Mouse (Mus musculus) embryo, embryonic 11.5 days (tissue): ENCODE measurements around the gene Tspan4.

Source experiments
- DNase-seq: peaks from one replicate; pipeline ENCODE4 v3.0.0-alpha.2; 2012; ENCODE audit warnings: low read depth, low spot score

Gene Tspan4

DNA sequence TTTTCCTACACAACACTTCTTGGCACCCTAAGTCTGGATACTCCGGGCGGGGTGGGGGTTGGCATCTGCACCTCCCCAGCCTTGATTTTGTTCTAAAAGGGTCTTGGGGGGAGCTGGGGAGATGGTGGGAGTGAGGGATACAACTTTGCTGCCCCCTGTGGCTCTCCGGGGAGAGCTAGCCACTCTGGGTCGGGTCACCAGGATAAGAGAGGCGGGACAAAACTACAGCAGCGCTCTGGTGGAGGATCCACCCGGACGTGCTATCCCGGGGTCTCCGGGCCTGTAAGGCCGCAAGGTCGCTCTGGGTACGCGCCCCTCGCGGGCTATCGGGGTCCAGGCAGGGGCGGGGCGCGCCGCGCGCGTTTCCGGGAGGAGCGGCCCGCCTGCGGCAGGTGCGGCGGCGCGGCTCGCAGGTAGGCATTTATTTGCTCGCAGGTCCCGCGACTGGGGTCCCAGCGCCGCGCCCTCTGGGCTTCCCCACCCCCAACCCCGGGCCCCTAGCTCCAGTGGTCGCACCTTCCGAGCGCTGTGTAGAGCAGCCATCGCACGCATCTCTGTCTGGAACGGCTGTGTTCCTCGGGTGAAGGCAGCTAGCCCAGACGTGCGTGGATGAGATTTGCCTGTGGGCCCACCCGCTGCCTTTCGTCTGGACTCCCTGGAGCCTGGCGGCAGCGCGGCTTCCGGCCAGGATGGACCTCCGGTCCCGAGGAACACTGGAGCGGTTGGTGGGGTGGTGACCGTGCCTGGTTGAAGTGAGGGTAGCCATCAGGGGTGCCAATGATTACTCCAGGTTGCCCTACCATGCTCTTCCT, 13.3 kb upstream of the Tspan4 start:
- no peak for DNase-seq

DNA sequence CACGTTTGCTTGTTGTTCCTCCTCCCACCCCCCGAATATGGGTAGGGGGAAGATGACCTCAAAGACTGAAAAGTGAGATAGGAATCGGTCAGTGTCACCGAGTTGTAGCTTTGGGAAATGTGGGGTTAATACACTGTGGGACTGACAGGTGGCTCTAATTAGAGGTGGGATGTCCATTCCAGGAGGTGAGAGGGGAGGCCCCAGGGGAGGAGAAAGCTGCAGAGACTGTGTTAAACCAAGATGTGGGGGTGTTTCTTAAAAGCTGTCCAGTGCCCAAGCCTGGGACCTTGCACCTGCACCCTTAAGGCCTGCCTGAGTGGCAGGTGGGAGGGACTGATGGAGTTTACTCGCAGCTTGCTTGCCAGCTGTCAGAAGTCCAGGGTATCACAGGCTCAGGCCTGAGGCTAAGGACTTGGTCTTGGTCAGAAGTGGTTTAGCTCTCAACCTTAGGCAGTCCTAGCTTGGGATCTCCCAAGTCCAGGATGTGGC, 12.7 kb upstream of the Tspan4 start:
- no peak for DNase-seq

DNA sequence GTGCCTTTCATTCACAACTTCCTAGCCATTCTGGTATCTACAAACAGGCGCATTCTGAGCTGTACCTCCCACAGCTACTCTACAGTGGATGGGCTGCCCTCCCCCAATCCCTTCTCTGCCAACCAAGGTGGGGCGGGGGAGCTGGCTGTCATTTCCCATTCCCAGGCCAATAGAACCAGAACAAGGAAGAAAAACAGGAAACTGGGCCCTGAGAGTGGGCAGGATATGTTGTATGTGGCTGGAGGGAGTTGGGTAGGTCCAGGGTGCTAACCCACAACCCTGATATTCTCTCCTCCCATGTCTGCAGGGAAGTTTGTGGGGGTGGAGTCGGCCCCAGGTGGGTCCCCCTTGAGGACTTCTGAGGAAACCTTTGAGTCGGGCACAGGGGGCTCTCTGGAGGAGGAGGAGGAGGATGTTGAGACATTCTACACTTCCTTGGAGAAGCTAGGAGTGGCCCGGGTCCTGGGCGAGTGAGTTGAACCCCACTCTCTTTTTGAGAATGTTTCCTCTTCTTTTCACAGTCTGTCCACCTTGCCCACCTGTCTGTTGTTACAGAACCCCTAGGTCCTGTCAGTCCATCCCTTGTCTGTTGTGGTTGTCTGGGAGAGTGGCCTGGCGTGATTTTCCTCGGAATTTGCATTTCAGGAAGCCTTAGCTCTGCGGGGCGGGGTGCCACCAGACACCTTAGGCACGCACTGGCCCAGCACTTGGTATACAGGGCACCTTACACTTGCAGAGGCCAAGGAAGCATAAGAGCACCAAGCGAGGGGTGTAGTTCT, 11.0 kb upstream of the Tspan4 start:
- DNase-seq = no peak

DNA sequence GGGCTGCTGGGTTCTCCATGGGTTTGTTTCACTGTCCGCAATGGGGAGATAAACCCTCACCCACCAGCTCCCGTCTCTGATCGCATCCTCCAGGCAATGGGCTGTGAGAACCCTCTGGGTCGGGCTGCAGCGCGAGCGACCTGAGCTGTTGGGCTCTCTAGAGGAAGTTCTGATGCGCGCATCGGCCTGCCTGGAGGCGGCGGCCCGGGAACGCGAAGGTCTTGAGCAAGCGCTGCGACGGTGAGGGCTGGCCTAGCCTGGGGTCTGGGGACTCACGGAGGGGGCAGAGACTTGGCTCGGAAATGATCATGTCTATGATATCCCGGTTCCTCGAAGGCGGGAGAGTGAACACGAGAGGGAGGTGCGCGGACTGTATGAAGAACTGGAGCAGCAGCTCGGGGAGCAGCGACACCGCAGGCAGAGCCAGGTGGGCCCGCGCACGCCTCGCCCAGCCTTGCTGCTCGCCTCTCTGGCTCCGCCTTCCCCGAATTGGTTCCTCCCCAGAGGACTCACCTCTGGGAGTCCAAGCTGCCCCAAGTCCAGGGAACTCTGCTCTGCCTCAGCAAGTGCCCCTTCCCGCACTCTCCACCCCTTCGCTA, 10.3 kb upstream of the Tspan4 start:
- no peak for DNase-seq

DNA sequence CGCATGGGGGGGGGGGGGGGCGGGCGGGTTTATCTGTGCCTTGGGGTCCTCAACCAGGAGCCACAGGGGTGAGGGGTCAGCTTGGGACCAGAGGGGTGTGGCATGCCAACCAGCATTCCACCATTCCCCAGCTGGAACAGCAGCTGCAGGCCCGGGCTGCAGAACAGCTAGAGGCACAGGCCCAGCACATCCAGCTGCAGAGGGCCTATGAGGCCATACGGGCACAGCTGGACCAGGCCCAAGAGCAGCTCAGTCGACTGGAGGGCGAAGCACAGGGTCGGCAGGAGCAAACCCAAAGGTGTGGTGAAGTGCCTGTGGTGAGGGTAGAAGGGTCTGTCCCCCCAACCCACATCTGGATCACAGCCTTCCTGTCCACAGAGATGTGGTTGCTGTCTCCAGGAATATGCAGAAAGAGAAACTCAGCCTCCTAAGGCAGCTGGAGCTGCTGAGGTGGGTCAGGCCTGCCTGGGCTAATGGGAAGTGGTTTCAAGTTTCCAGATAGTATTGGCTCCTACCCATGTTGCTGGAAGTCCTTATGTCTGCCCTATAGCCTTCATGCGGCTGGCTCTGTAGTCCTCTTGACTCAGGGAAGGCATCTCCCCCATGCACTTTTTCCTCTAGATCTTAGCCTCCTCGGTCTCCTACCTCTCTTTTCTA, 9.5 kb upstream of the Tspan4 start:
- DNase-seq = no peak

DNA sequence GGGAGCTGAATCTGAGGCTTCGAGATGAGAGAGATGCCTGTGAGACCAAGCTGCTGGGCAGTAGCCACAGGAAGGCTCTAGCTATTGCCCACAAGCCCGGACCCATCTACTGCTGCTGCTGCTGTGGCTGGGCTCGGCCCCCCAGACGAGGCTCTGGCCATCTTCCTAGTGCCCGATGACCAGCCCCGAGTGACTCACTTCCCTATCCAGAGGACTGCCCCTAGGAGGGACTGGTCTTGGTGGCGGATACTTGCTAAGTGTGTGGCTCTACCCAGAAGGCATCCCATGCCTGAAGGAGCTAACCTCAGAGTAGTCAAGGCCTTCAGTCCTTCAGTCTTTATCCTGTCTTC, 9.0 kb upstream of the Tspan4 start:
- DNase-seq = no peak

DNA sequence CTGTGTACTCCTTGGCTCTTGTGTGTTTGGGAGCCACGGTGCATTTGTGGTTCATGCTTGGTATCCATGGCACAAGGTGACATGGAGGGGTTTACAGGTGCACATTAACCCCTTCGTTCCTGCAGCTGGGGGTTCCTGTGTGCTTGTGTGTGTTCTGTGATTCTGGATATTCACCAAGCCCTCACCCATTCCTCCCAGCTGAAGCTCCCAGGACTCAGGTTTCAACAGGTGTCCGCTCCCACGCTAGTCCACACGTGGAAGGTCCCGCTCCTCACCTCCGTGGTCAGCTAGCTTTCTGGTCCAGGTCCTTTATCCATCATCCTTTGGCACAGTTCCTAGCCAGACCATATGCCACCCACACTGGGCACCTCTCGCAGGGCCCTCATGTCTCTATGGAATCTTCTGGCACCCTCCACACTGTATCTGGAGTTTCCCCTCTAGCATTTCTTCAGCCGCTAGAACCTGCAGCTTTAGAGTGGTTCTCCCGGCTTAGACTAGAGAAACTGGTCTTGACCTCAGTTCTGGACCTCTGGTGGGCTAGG, 8.4 kb upstream of the Tspan4 start:
- DNase-seq = no peak

DNA sequence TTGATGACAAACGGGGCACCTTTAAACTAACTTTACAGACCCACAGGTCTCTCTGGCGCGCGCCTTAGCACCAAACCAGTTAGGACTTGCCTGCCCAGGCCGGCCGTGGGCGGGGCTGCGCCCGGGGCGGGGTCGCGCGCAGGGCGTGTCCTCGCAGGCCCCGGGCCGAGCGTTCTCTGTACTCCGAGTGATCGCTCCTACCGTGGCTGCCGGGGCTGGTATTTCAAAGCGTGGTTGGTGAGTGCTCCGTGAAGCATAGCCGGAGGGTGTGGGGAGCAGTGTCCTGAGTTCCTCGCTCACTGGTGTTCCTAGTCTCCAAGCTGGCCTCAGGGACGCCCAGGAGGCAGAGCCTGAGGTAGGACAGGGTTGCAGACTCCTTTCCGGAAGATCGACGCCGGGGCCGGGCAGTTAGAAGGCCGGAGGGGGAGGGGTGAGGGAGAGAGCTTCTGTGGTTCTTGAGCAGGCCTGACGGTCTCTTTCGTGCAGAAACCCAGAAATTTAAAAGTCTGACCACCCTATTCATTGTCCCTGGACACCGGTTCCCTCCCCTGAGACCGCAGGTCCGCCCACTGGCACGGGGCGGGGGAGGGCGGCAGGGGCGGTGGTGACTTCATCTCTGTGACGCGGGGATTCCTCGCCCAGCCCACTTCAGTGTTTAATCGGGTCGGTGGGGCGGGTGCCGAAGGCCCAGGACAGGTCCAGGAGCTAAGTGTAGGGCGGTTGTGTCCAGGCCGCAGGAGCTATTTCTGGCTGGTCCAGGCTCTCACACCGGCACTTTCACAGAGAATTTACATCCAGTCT, 7.6 kb upstream of the Tspan4 start, which contains the start of gene Cd151:
TSS of gene Cd151 (plus strand) at position 163 of the 801 bp plus-strand sequence.
- peak; percentile 78 for DNase-seq

DNA sequence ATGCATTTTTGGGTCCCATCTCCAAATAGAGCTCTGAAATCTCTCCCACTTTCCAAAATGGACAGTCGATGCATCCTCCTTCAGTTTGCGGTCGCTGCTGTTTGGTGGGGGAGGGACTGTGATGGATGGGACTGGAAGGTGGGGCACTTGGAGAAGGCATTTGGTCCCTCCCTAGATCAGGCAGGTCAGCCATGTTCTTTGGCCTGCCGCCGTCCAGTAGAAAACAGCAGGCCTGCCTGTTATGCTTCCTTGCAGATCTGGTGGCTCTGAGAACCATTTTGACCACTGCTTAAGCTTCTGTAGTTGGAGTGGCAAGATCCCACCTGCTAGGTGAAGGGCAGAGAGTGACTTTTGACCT, 6.9 kb upstream of the Tspan4 start:
- no peak for DNase-seq

DNA sequence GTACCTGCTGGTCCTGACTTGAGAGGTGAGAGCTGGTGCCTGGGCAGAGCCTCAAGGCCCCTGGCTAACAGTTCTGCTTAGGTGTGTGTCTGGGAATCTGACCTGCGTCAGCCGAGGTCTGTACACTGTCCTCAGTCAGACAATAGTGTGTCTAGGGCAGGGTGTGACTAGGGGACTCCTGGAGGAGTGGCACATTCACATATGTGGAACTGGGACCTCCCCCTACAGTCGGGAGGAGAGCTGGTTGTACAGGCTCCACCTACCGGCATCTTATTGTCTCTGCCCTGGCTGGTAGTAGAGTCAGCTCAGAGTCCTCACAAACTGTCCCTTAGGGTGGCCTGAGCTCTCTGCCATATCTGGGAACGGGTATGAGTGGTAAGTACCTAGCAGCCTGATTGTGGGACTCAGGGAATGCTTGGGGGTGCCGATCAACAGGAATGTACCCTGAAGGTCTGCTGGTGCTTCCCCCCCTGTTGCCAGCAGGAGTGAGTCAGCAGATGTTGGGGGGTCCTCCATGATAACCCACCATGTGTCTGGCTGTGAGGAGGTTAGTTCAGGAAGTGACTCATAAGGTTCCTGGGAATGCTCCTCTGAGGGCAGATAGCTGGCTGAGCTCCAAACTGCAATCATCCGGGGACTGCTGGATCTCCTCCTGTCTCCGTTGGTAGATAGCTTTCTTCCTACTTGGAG, 6.4 kb upstream of the Tspan4 start:
- DNase-seq = no peak

DNA sequence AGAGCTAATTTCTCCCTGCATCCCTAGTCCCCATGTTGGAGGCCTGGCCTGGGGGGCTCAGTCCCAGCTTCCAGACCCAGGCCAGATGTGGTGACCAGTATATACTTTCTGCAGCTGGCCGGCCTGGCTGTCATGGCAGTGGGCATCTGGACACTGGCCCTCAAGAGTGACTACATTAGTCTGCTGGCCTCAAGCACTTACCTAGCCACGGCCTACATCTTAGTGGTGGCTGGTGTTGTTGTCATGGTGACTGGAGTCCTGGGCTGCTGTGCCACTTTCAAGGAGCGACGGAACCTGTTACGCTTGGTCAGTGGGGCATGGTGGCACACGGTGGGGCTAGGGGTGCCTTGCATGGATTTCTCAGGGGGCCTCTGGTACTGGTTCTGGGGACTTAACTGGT, 5.7 kb upstream of the Tspan4 start:
- no peak for DNase-seq

DNA sequence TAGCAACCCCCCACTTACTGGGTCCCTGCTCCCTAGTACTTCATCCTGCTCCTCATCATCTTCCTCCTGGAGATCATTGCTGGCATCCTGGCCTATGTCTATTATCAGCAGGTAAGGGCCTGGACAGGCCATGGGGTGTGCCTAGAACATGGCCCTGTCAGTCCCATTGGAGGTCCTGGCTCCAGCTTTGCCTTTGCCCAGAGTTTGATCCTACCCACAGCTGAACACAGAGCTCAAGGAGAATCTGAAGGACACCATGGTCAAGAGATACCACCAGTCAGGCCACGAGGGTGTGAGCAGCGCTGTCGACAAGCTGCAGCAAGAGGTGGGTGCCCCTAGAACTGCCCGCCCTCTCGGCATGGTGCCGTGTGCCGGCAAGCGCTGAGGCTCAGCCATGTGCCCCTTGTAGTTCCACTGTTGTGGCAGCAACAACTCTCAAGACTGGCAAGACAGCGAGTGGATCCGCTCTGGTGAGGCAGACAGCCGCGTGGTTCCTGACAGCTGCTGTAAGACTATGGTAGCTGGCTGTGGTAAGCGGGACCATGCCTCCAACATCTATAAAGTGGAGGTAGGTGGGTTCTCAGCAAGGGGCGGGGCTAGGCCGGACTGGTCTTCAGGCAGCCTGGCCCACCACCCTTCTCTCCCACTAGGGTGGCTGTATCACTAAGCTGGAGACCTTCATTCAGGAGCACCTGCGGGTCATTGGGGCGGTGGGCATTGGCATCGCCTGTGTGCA, 5.0 kb upstream of the Tspan4 start:
- DNase-seq = no peak

DNA sequence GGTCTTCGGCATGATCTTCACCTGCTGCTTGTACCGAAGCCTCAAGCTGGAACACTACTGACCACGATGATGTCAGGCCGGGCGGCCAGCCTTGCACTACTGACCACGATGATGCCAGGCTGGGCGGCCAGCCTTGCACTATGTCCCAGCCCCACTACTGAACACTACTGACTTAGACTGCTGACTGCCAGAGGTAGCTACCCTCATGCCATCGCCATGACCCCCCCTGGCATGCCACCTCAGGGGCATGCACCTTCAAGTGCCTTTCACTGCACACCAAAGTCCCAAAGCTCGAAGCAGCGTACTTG, 4.4 kb upstream of the Tspan4 start:
- DNase-seq = no peak

DNA sequence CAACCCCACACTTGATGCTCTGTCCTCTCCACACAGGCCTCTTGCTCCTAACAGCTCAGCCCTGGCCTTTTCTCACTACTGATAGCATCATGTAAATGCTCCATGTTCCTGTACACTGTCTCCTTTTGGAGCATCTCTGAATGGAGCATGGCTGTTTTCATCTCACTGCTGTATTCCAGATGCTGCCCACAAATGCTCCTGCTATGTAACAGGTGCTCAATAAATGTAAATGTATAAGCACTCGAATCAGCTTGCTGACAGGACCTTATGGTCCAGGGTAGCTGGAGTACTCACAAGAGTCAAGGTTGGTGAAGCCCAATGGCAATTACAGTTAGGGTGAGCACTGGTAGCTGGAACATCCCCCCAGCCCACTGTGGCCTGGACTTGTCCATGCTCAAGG, 3.8 kb upstream of the Tspan4 start:
- DNase-seq = no peak

DNA sequence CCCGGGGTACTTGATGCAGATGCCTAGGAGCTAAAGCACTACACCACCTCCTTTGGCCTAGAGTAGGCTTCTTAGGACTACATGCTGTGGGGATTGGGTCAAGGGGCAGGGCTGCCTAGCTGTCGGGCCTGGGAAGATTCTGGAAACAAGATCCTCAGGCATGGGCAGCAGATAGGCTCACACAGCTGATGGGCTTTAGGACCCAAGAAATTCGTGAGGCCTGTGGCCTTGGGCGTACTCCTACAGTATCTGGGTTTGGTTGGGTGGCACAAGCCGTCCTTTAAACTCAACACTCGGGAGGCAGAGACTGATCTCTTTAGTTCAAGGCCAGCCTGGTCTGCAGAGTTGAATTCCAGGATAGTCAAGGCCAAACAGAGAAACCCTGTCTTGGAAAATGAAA, 2.8 kb upstream of the Tspan4 start:
- DNase-seq = no peak

DNA sequence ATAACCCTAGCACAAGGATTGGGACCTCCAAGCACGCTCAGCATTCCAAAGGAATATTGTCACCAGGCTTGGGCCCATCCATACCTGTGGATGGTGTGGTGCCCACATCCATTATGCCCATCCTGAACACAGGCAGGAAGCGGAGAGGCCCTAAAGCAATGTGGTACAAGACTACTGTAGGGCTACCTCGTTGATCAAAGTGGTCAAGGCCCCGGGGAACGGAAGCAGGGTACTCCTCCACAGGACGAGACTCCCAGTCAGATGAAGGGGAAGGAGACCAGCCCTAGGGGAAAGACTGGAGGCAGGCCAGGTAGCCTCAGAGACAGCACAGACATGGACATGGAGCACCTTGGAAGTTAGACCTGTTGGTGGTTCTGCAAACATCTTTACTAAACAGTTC, 2.3 kb upstream of the Tspan4 start:
- DNase-seq = no peak

DNA sequence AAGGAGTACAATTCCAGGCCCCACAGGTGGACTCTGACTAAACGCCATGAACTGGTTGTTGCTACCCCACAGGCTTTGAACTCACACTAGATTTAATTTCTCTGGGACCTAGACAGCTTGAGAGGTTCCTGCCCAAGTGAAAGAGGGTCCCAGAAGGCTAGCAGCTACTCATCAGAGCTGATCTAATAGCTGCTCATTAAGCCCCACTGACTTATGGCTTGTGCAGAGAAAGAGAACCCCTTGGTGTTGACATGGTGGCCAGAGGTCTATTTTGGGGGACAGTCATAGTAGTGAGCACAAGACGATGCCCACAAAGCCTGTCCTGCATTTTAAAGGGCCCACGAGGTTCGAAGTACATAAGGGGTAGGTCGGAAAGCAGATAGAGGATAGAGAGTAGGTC, 880 bp upstream of the Tspan4 start:
- no peak for DNase-seq

DNA sequence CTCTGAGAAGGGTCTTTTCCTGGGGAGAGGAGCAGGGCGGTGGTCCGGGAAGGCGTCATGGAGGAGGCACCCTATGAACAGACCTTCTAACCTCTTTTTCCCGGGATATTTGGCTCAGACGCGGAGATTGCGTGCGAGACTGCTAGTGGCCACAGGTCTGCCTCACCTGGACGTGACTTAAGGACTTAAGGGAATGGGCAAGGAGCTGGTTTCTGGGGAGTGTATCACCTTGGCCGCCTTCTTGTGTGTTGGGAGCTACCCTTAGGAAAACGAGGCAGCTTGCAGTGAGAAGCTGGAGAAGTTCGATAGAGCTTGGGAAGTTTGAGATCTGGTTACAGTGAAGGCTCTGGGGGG, 742 bp downstream of the Tspan4 start:
- no peak for DNase-seq

DNA sequence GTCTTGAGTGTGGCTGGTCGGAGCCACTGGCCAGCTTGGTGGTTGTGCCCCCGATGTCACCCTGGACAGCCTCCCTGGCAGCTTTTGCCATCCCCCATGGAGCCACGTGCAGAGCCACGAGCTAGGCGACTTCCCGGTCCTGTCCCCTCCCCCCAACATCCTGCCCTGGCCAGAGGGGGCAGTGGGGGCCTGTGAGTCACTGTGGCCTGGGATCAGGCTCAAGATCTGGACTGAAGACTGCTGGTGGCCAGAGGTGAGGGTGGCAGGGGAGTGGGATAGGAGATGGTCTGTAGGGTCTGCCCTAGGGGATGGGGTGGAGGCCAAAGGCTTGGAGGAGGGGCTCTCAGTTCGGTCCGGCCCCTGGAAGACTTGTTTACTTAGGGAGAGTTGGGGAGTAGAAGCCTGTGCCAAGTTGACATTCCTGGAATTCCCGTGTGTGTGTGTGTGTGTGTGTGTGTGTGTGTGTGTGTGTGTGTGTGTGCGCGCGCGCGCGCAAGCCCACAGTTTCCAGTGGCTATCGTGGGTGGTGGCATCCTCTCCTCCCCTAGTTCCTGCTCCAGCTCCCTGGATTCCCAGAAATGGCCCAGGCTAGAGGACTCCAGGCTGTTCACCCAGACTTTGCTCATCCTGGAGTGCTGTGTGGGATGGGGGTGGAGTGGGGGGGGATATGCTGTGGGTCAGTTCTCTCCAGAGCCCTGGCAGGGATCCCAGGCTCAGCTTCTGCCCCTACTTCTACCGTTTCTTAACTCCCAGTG, 1.4 kb downstream of the Tspan4 start:
- no peak for DNase-seq
